Mouse (Mus musculus) natural killer cell, adult 2 months (primary cell): ENCODE data around the gene Tulp3.
A peak's percentile ranks its signal among the peaks of the same experiment; 100 is the strongest.
"Not testable (repeated sequence)": the region's sequence is repeated elsewhere in the genome, so short reads cannot be mapped to it uniquely, and the experiment has no call there.

Experiments
- DNase-seq, 2 experiments: peaks; one replicate each; pipeline ENCODE4 v3.0.0; 2022; ENCODE audit warnings: low spot score in 2 of 2

Tulp3 gene

GRCm38 (mm10) chr6:128355726-128356416 is at the start of gene Tulp3:
Gene Tulp3, minus strand, starts transcription at chr6:128355851.
- peak; percentile 44 to 74 for DNase-seq

DNA sequence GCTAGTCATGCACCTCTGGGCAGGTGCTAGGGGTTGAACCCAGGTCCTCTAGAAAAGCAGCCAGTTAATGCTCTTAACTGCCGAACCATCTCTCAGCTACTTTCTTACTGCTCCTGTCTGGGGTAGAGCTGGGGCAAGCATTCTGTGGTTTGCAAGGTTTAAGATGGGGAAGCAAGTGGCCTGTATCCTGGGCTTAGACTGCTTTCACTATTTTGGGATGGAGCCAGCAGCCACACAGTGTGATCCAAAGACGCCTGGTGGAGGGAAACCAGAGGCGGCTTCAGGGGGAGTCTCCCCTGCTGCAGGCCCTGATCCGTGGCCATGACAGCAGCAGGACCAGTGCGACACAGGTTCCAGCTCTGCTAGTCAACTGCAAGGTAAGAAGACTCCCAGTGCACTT is 49.1 kb upstream of the Tulp3 start:
- no peak for DNase-seq

DNA sequence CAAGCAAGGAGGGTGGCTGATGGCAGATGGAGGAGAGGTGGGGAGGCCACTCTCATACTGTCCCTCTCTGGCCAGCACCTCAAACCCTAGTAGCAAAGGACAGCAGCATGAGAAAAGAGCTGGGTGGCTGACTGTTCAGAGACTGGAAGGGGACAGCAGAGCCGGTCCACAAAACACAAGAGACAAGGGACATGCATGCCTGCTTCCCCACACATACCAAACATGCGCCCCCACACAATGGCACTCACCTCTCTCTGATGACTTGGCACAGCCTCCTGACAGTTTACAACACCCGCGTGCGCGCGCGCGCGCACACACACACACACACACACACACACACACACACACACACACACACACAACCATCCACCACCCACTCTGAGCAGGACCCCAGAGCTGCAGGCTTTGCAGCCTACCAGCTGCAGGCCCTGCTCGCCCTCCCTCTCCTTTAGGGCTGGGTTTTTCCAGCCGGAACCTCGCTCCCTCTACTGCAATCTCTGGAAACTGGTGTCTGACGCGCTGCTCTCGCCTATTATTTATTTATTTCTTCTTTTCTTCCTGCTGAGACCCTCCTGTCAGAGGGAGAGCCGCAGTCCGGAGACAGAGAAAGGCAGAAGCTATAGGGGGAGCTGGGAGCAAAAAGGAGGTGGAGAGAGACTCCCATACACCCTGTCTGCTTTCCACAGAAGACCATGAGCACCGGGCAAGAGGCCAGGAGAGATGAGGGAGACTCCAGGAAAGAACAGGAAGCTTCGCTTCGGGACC is 44.0 kb upstream of the Tulp3 start:
- DNase-seq, result no peak

GRCm38 (mm10) chr6:128398996-128399395 is 43.3 kb upstream of the Tulp3 start, which contains the start of gene Nrip2:
Gene Nrip2, plus strand, starts transcription at chr6:128399296.
- DNase-seq, result no peak

DNA sequence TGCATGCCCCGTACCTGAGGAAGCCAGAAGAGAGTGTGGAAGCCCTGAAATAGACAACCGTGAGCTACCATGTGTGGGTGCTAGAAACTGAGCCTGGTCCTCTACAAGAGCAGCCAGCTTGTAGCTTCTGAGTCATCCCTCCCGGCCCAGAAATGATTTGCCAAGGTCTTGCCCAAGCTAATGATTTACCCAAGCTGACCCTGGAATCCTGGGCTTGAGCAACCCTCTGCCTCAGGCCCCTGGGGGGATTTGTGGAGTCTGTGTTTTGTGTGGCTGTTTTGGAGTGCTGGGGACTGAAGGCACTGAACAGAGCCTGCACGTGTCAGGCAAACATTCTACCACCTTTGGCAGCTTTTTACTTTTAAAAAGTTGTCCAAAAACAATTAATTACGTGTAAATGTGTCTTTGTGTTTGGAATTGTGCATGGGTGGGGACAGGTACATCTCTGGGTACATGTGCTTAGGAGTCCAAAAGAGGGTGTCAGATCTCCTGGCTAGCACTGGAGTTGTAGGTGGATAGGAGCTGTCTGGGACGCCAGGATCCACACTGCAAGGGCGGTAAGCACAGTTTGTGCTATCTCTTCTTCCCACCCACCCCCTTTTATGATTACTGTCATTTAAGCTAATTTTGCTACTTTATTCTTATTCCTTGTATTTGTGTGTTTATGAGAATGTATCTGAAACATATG is 42.1 kb upstream of the Tulp3 start:
- DNase-seq, result no peak

- no peak for DNase-seq
Measured at GRCm38 (mm10) chr6:128390683-128391082, 35.0 kb upstream of the Tulp3 start.

DNA sequence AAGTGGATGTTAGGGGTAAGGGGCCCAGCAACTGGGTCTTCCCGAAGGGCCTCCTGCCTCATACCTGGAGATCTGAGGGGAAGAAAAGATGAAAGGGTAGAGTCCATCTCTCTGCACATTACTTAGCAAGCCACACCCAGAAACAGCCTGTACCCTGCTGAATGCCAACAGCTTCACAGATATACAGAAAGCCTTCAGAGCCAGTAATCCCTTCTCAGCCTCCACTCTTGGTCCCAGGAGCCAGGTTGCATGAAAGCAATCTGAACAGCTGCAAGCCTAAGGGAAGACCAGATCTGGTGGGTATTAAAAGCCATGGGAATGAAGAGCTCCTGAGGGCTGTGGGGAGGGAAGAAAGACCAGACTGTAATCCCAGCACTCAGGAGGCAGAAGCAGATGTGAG is 33.5 kb upstream of the Tulp3 start:
- no peak for DNase-seq

GRCm38 (mm10) chr6:128385026-128385425 is 29.4 kb upstream of the Tulp3 start:
- DNase-seq, result no peak

- peak in 1 of 2 experiments; percentile 41 for DNase-seq
Measured at GRCm38 (mm10) chr6:128383752-128384151, 28.1 kb upstream of the Tulp3 start.

DNA sequence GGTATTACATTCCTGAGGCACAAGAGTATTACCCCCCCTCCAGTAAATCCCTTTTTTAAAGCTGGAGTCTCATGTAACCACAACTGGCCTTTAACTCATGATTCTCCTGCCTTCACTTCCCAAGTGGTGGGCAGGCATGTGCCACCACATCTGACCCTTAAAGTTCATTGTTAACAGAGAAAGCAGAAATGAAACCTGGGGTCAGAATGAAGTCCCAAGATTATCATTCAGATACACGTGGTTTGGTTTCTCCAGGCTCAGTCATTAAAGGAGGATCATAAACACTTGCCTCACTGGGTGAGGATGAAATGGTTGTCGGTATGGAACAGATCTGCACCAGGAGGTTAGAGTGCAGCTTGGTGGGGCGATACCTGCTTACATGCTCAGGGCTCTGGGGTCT is 25.6 kb upstream of the Tulp3 start:
- DNase-seq, result no peak

- not testable (repeated sequence) for DNase-seq
Measured at GRCm38 (mm10) chr6:128380594-128381167, 25.0 kb upstream of the Tulp3 start.

- no peak for DNase-seq
Measured at GRCm38 (mm10) chr6:128379636-128380035, 24.0 kb upstream of the Tulp3 start.

GRCm38 (mm10) chr6:128376371-128377085 is 20.9 kb upstream of the Tulp3 start:
- no peak for DNase-seq

- no peak for DNase-seq
Measured at GRCm38 (mm10) chr6:128375192-128375591, 19.5 kb upstream of the Tulp3 start, which contains the start of the genes Tex52 and Gm44596. Gene Tex52, plus strand, starts transcription at chr6:128375456. Gene Gm44596, plus strand, starts transcription at chr6:128375503.

GRCm38 (mm10) chr6:128370040-128370439 is 14.4 kb upstream of the Tulp3 start:
- DNase-seq, result no peak

GRCm38 (mm10) chr6:128366466-128366865 is 10.8 kb upstream of the Tulp3 start:
- DNase-seq, result no peak

- no peak for DNase-seq
Measured at GRCm38 (mm10) chr6:128364721-128365120, 9.1 kb upstream of the Tulp3 start.

- no peak for DNase-seq
Measured at GRCm38 (mm10) chr6:128363007-128363825, 7.6 kb upstream of the Tulp3 start.

GRCm38 (mm10) chr6:128362381-128363006 is 6.8 kb upstream of the Tulp3 start, which contains the start of the genes Rhno1 and Foxm1:
Gene Rhno1, minus strand, starts transcription at chr6:128362911.
Gene Foxm1, plus strand, starts transcription at chr6:128362967.
- DNase-seq, result peak; percentile 71 to 77

- no peak for DNase-seq
Measured at GRCm38 (mm10) chr6:128361901-128362300, 6.2 kb upstream of the Tulp3 start.
